Mouse (Mus musculus): ENCODE data around the gene Grik2. TPM values are rescaled to one million over a fixed set of nuclear protein-coding genes. Genes with fewer than 3 reads are reported as not detected.
"Not testable (repeated sequence)": the region's sequence is repeated elsewhere in the genome, so short reads cannot be mapped to it uniquely, and the experiment has no call there.

Gene Grik2
- polyA plus RNA-seq, 1 experiment from 2014 or later = 3.2 TPM

DNA sequence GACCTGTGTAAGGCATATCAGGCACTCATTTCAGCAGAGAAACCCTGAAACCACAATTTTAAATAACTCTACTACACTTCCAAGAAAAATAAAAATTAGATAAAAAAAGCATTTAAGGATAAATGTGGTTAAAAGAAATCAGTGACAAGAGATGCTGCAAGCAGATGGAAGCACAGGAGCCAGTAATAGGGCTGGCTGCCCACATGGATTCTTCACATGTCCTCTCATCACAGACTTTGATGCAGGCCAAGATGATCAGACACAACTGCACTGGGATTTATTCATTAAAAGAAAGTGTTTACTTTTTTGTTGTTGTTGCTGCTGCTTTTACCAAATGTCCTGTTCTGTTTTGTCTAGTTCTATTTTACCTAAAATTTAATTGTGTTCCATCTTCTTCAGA is 315.0 kb downstream of the Grik2 start:
- DNase-seq (ENCODE audit: low spot score) = no peak
- Histone ChIP-seq H3K9me3 (ENCODE audit: control insufficient read depth, low read length) (no peaks in the 10 kb centered on the region), H3K36me3 (ENCODE audit: control insufficient read depth, insufficient read depth, low read length) (no peaks in the 10 kb centered on the region), H3K9ac (ENCODE audit: low read depth, low read length) (no peak overlapping the region), H3K4me3 (ENCODE audit: low read depth, low read length) (no peak overlapping the region), H3K4me2 (ENCODE audit: low read depth, low read length) (no peak overlapping the region), H3K27me3 (replicated peaks; ENCODE audit: control insufficient read depth, insufficient read depth, low read length) (no peaks in the 10 kb centered on the region), H3K27ac (replicated peaks; ENCODE audit: low read depth, low read length) (no peak overlapping the region), H3K4me1 (ENCODE audit: control insufficient read depth, insufficient read depth, low read length) (no peaks in the 10 kb centered on the region)
- ATAC-seq (ENCODE audit: low read depth) = no peak

- ATAC-seq (ENCODE audit: low read depth) (no peak), DNase-seq (ENCODE audit: low spot score) (no peak)
- 89% methylated on average over 2 of the region's 2 CpGs for WGBS
- Histone ChIP-seq H3K27me3 (replicated peaks; ENCODE audit: control insufficient read depth, insufficient read depth, low read length) (no peaks in the 10 kb centered on the region), H3K36me3 (ENCODE audit: control insufficient read depth, insufficient read depth, low read length) (no peaks in the 10 kb centered on the region), H3K9me3 (ENCODE audit: control insufficient read depth, low read length) (no peaks in the 10 kb centered on the region), H3K4me2 (ENCODE audit: low read depth, low read length) (no peak overlapping the region), H3K27ac (replicated peaks; ENCODE audit: low read depth, low read length) (no peak overlapping the region), H3K4me3 (ENCODE audit: low read depth, low read length) (no peak overlapping the region), H3K9ac (ENCODE audit: low read depth, low read length) (no peak overlapping the region), H3K4me1 (ENCODE audit: control insufficient read depth, insufficient read depth, low read length) (no peaks in the 10 kb centered on the region)
These were observed 331.8 kb downstream of the Grik2 start for GRCm38 (mm10) chr10:49456791-49457190.

DNA sequence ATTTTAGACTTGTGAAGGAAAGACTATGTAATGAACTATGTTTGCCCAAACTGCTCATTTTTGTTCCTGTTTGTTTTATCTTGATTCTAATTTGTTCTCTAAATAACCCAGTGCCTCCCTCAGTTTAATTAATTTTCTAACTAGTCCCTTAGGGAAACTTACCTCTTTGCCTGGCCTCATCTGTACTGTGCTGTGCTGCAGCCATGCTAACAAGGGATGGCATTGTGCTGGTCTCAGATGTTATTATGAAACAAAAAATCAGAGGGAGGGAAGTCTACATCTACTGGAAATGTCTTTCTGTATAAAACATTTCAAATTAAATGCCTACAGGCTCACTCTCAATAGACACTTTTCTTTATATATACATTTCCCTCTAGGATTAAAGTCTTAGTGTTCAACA is 335.0 kb downstream of the Grik2 start:
- ATAC-seq (ENCODE audit: low read depth) (peak; percentile 41; the same call in 1 of the 2 replicates), DNase-seq (ENCODE audit: low spot score) (no peak)
- no peaks in the 10 kb centered on the region for H3K4me1 ChIP-seq (ENCODE audit: control insufficient read depth, insufficient read depth, low read length)
- H3K4me2 ChIP-seq (ENCODE audit: low read depth, low read length) = no peak overlapping the region
- no peaks in the 10 kb centered on the region for H3K27me3 ChIP-seq (replicated peaks; ENCODE audit: control insufficient read depth, insufficient read depth, low read length)
- no peak overlapping the region for H3K9ac ChIP-seq (ENCODE audit: low read depth, low read length)
- H3K27ac ChIP-seq (replicated peaks; ENCODE audit: low read depth, low read length) = no peak overlapping the region
- H3K36me3 ChIP-seq (ENCODE audit: control insufficient read depth, insufficient read depth, low read length) = no peaks in the 10 kb centered on the region
- H3K4me3 ChIP-seq (ENCODE audit: low read depth, low read length) = no peak overlapping the region
- H3K9me3 ChIP-seq (ENCODE audit: control insufficient read depth, low read length) = no peaks in the 10 kb centered on the region

DNA sequence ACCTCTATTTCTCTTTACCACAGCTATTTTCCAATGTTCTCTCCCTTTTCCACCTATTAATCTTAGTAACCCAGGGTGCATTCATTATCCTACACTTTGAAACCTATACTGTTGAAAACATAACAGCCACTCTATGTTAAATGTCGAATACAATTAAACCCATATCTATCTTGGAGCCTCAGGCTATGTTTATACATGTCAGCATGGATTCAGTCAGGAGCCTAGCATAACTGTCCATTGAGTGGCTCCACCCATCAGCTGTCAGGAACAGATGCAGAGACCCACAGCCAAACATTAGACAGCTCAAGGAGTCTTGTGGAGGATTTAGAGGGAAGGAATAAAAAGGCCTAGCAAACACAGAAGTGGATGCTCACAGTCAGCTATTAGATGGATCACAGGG is 347.2 kb downstream of the Grik2 start:
- no peaks in the 10 kb centered on the region for H3K27me3 ChIP-seq (replicated peaks; ENCODE audit: control insufficient read depth, insufficient read depth, low read length)
- H3K9me3 ChIP-seq (ENCODE audit: control insufficient read depth, low read length) = no peaks in the 10 kb centered on the region
- H3K4me1 ChIP-seq (ENCODE audit: control insufficient read depth, insufficient read depth, low read length) = no peaks in the 10 kb centered on the region
- 57% methylated on average over 1 of the region's 1 CpGs for WGBS
- H3K4me2 ChIP-seq (ENCODE audit: low read depth, low read length) = no peak overlapping the region
- H3K36me3 ChIP-seq (ENCODE audit: control insufficient read depth, insufficient read depth, low read length) = no peaks in the 10 kb centered on the region
- H3K27ac ChIP-seq (replicated peaks; ENCODE audit: low read depth, low read length) = no peak overlapping the region
- no peak overlapping the region for H3K4me3 ChIP-seq (ENCODE audit: low read depth, low read length)
- ATAC-seq (ENCODE audit: low read depth) (no peak), DNase-seq (ENCODE audit: low spot score) (peak; percentile 3)
- no peak overlapping the region for H3K9ac ChIP-seq (ENCODE audit: low read depth, low read length)

DNA sequence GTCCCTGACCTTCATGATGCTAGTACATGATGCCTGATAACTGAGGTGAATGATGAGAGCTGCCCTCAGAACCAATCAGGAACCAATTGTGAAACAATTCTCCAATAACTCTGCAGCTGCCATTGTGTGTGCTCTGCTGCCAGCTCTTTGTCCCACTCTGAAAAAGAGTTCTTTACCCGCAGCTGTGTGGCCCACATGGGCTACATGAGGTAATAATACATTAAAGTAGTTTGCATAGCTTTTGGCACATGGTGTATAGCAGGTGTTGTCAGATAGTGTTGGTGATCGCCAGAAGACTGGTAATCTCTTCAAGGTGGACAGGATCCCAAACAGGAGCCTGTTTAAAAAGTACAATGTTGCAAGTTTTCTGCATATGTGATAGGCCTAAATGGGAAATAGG is 351.5 kb downstream of the Grik2 start:
- H3K36me3 ChIP-seq (ENCODE audit: control insufficient read depth, insufficient read depth, low read length) = no peaks in the 10 kb centered on the region
- ATAC-seq (ENCODE audit: low read depth) (no peak), DNase-seq (ENCODE audit: low spot score) (no peak)
- H3K4me2 ChIP-seq (ENCODE audit: low read depth, low read length) = no peak overlapping the region
- no peaks in the 10 kb centered on the region for H3K4me1 ChIP-seq (ENCODE audit: control insufficient read depth, insufficient read depth, low read length)
- H3K4me3 ChIP-seq (ENCODE audit: low read depth, low read length) = no peak overlapping the region
- no peak overlapping the region for H3K27ac ChIP-seq (replicated peaks; ENCODE audit: low read depth, low read length)
- WGBS = 59% methylated on average over 2 of the region's 2 CpGs
- H3K9me3 ChIP-seq (ENCODE audit: control insufficient read depth, low read length) = no peaks in the 10 kb centered on the region
- no peaks in the 10 kb centered on the region for H3K27me3 ChIP-seq (replicated peaks; ENCODE audit: control insufficient read depth, insufficient read depth, low read length)
- no peak overlapping the region for H3K9ac ChIP-seq (ENCODE audit: low read depth, low read length)

GRCm38 (mm10) chr10:49436301-49436700 is 352.3 kb downstream of the Grik2 start:
- no peaks in the 10 kb centered on the region for H3K9me3 ChIP-seq (ENCODE audit: control insufficient read depth, low read length)
- WGBS = 76% methylated on average over 2 of the region's 2 CpGs
- no peak overlapping the region for H3K9ac ChIP-seq (ENCODE audit: low read depth, low read length)
- H3K4me1 ChIP-seq (ENCODE audit: control insufficient read depth, insufficient read depth, low read length) = no peaks in the 10 kb centered on the region
- DNase-seq (ENCODE audit: low spot score) = no peak
- H3K36me3 ChIP-seq (ENCODE audit: control insufficient read depth, insufficient read depth, low read length) = no peaks in the 10 kb centered on the region
- no peaks in the 10 kb centered on the region for H3K27me3 ChIP-seq (replicated peaks; ENCODE audit: control insufficient read depth, insufficient read depth, low read length)
- H3K4me3 ChIP-seq (ENCODE audit: low read depth, low read length) = no peak overlapping the region
- no peak for ATAC-seq (ENCODE audit: low read depth)
- no peak overlapping the region for H3K27ac ChIP-seq (replicated peaks; ENCODE audit: low read depth, low read length)
- H3K4me2 ChIP-seq (ENCODE audit: low read depth, low read length) = no peak overlapping the region

- Histone ChIP-seq H3K27me3 (replicated peaks; ENCODE audit: control insufficient read depth, insufficient read depth, low read length) (no peaks in the 10 kb centered on the region), H3K4me3 (ENCODE audit: low read depth, low read length) (no peak overlapping the region), H3K27ac (replicated peaks; ENCODE audit: low read depth, low read length) (no peak overlapping the region), H3K4me2 (ENCODE audit: low read depth, low read length) (no peak overlapping the region), H3K4me1 (ENCODE audit: control insufficient read depth, insufficient read depth, low read length) (no peaks in the 10 kb centered on the region), H3K9ac (ENCODE audit: low read depth, low read length) (no peak overlapping the region), H3K36me3 (ENCODE audit: control insufficient read depth, insufficient read depth, low read length) (no peaks in the 10 kb centered on the region), H3K9me3 (ENCODE audit: control insufficient read depth, low read length) (no peaks in the 10 kb centered on the region)
- DNase-seq (ENCODE audit: low spot score) (no peak), ATAC-seq (ENCODE audit: low read depth) (no peak)
- WGBS = 73% methylated on average over 2 of the region's 2 CpGs
These were observed 355.7 kb downstream of the Grik2 start for GRCm38 (mm10) chr10:49432825-49433224.

DNA sequence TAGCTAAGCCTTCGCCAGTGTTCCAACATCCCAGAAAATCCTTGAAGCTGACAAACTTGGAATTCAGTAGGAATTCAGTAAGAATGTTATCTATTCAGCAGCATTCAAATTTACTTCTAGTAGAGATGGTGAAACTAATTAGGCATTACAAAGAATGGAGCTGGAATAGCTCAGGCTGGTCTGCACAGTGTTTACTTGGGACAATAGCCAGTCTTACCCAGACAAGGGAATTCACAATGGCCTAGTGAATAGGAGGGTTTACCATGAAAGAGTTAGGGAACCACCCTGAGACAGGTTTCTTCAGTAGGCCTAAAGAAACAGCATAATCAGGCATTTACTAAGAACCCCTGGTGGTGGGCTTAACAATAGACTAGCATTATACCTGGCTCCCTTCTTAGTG is 371.4 kb downstream of the Grik2 start:
- not testable (repeated sequence) for DNase-seq (ENCODE audit: low spot score); H3K9ac ChIP-seq (ENCODE audit: low read depth, low read length); H3K4me1 ChIP-seq (ENCODE audit: control insufficient read depth, insufficient read depth, low read length); H3K4me2 ChIP-seq (ENCODE audit: low read depth, low read length); ATAC-seq (ENCODE audit: low read depth); H3K4me3 ChIP-seq (ENCODE audit: low read depth, low read length); H3K27ac ChIP-seq (replicated peaks; ENCODE audit: low read depth, low read length); H3K36me3 ChIP-seq (ENCODE audit: control insufficient read depth, insufficient read depth, low read length); H3K27me3 ChIP-seq (replicated peaks; ENCODE audit: control insufficient read depth, insufficient read depth, low read length); H3K9me3 ChIP-seq (ENCODE audit: control insufficient read depth, low read length)
- 82% methylated on average over 1 of the region's 1 CpGs for WGBS

GRCm38 (mm10) chr10:49382996-49383395 is 405.6 kb downstream of the Grik2 start:
- Histone ChIP-seq H3K27me3 (replicated peaks; ENCODE audit: control insufficient read depth, insufficient read depth, low read length) (no peaks in the 10 kb centered on the region), H3K4me2 (ENCODE audit: low read depth, low read length) (no peak overlapping the region), H3K27ac (replicated peaks; ENCODE audit: low read depth, low read length) (no peak overlapping the region), H3K4me3 (ENCODE audit: low read depth, low read length) (no peak overlapping the region), H3K36me3 (ENCODE audit: control insufficient read depth, insufficient read depth, low read length) (no peaks in the 10 kb centered on the region), H3K4me1 (ENCODE audit: control insufficient read depth, insufficient read depth, low read length) (no peaks in the 10 kb centered on the region), H3K9me3 (ENCODE audit: control insufficient read depth, low read length) (no peaks in the 10 kb centered on the region), H3K9ac (ENCODE audit: low read depth, low read length) (no peak overlapping the region)
- ATAC-seq (ENCODE audit: low read depth) (no peak), DNase-seq (ENCODE audit: low spot score) (peak; percentile 1)
- WGBS = 70% methylated on average over 3 of the region's 3 CpGs
